In genomic region chr7:131805525-131806202, GRCm38 (mm10) we compare ENCODE assay signal across 24 mouse cellular contexts.
DNase-seq lines count a peak whose midpoint lies in the region; ATAC-seq lines count a peak whose summit lies in the region.
"Had no signal": no experiment of that assay in that cellular context is flagged by ENCODE, and none has a peak within 500 bp of the region (broad histone marks: within the 10 kb centered on the region; RNA-seq: fewer than 3 reads in every experiment).

No protein-coding gene starts in this region.

- 23% methylated on average over 9 of the region's 9 CpGs for WGBS in forebrain, embryonic 10.5 days
- WGBS in forebrain, embryonic 15.5 days: 7% methylated on average over 9 of the region's 9 CpGs
- 32% methylated on average over 9 of the region's 9 CpGs for WGBS in hindbrain, embryonic 12.5 days
- WGBS in hindbrain, embryonic 14.5 days: 23% methylated on average over 9 of the region's 9 CpGs

- H3K4me1 ChIP-seq in forebrain, embryonic 10.5 days: peaks cover 61% of the 10 kb centered on the region
- H3K4me1 ChIP-seq in forebrain, embryonic 15.5 days: no peaks in the 10 kb centered on the region
- H3K4me1 ChIP-seq in hindbrain, embryonic 12.5 days: peaks cover 14% of the 10 kb centered on the region
- H3K4me1 ChIP-seq in hindbrain, embryonic 14.5 days (replicated peaks; ENCODE audit: control insufficient read depth, insufficient read depth, low read length): peaks cover 10% of the 10 kb centered on the region
- H3K4me1 ChIP-seq: embryonic facial prominence, embryonic 13.5 days; liver, embryonic 12.5 days had no signal

- H3K4me2 ChIP-seq in forebrain, embryonic 15.5 days (replicated peaks): no peak overlapping the region
- no peak overlapping the region for H3K4me2 ChIP-seq in hindbrain, embryonic 12.5 days (replicated peaks)
- no peak overlapping the region for H3K4me2 ChIP-seq in hindbrain, embryonic 14.5 days (replicated peaks)
- H3K4me2 ChIP-seq: embryonic facial prominence, embryonic 13.5 days; limb, embryonic 13.5 days; liver, embryonic 12.5 days had no signal

- peaks cover 98% of the 10 kb centered on the region for H3K27me3 ChIP-seq in forebrain, embryonic 10.5 days (ENCODE audit: poor library complexity, severe bottlenecking)
- peaks cover 89% of the 10 kb centered on the region for H3K27me3 ChIP-seq in forebrain, embryonic 15.5 days
- peaks cover 43% of the 10 kb centered on the region for H3K27me3 ChIP-seq in hindbrain, embryonic 12.5 days
- H3K27me3 ChIP-seq in hindbrain, embryonic 14.5 days (ENCODE audit: control insufficient read depth, insufficient read depth, low read length): no peaks in the 10 kb centered on the region
- H3K27me3 ChIP-seq: liver, embryonic 12.5 days had no signal

- H3K36me3 ChIP-seq in forebrain, embryonic 10.5 days (replicated peaks): no peaks in the 10 kb centered on the region
- no peaks in the 10 kb centered on the region for H3K36me3 ChIP-seq in forebrain, embryonic 15.5 days
- no peaks in the 10 kb centered on the region for H3K36me3 ChIP-seq in hindbrain, embryonic 12.5 days
- no peaks in the 10 kb centered on the region for H3K36me3 ChIP-seq in hindbrain, embryonic 14.5 days (replicated peaks; ENCODE audit: control insufficient read depth, insufficient read depth)
- H3K36me3 ChIP-seq: embryonic facial prominence, embryonic 13.5 days; heart, embryonic 10.5 days; limb, embryonic 13.5 days; liver, embryonic 12.5 days had no signal

- H3K9ac ChIP-seq in forebrain, embryonic 15.5 days (replicated peaks): no peak overlapping the region
- H3K9ac ChIP-seq in hindbrain, embryonic 12.5 days: no peak overlapping the region
- H3K9ac ChIP-seq in hindbrain, embryonic 14.5 days: no peak overlapping the region
- H3K9ac ChIP-seq: embryonic facial prominence, embryonic 13.5 days; limb, embryonic 13.5 days; liver, embryonic 12.5 days had no signal

- DNase-seq in forebrain, embryonic 10.5 days (ENCODE audit: extremely low spot score, low spot score): peak; percentile 18
- no peak for DNase-seq in hindbrain, embryonic 14.5 days (ENCODE audit: low spot score)
- DNase-seq in retina, postnatal 1 day: peak; percentile 5
- no peak for DNase-seq in retina, embryonic 14.5 days (ENCODE audit: low spot score)
- no peak for DNase-seq in adipocyte (ENCODE audit: low spot score)
- DNase-seq: adrenal gland, postnatal 14 days; cerebellum, adult 9-11 months; gastrocnemius, adult 2 months; heart, postnatal 4 days; kidney, adult 18-20 months; layer of hippocampus, adult 9-11 months; lung, adult 18-20 months; lung, postnatal 14 days; thymus, adult 18-20 months; thymus, postnatal 36 days had no signal

- H3K4me3 ChIP-seq in forebrain, embryonic 10.5 days: no peak overlapping the region
- H3K4me3 ChIP-seq in forebrain, embryonic 15.5 days: no peak overlapping the region
- no peak overlapping the region for H3K4me3 ChIP-seq in hindbrain, embryonic 12.5 days
- no peak overlapping the region for H3K4me3 ChIP-seq in hindbrain, embryonic 14.5 days (replicated peaks; ENCODE audit: low read length)
- H3K4me3 ChIP-seq: embryonic facial prominence, embryonic 13.5 days; erythroblast, embryonic 14.5 days; gastrocnemius, adult 2 months; heart, embryonic 10.5 days; limb, embryonic 13.5 days; liver, embryonic 12.5 days had no signal

- no peak for ATAC-seq in forebrain, embryonic 15.5 days (replicated peaks)
- ATAC-seq in hindbrain, embryonic 12.5 days (ENCODE audit: low FRiP score): peak; percentile 63; the same call in 1 of the 2 replicates
- ATAC-seq in hindbrain, embryonic 14.5 days (ENCODE audit: low FRiP score): no peak
- ATAC-seq: inflammation-experienced regulatory T-cells, adult 6 months; liver, embryonic 12.5 days had no signal

- no peaks in the 10 kb centered on the region for H3K9me3 ChIP-seq in forebrain, embryonic 10.5 days
- H3K9me3 ChIP-seq in forebrain, embryonic 15.5 days: no peaks in the 10 kb centered on the region
- H3K9me3 ChIP-seq in hindbrain, embryonic 12.5 days (replicated peaks): no peaks in the 10 kb centered on the region
- no peaks in the 10 kb centered on the region for H3K9me3 ChIP-seq in hindbrain, embryonic 14.5 days (ENCODE audit: control insufficient read depth, low read length)
- H3K9me3 ChIP-seq: embryonic facial prominence, embryonic 13.5 days; heart, embryonic 10.5 days; limb, embryonic 13.5 days; liver, embryonic 12.5 days had no signal

- no peak overlapping the region for H3K27ac ChIP-seq in forebrain, embryonic 10.5 days
- H3K27ac ChIP-seq in forebrain, embryonic 15.5 days (replicated peaks): no peak overlapping the region
- no peak overlapping the region for H3K27ac ChIP-seq in hindbrain, embryonic 12.5 days
- H3K27ac ChIP-seq in hindbrain, embryonic 14.5 days: no peak overlapping the region
- H3K27ac ChIP-seq: embryonic facial prominence, embryonic 13.5 days; gastrocnemius, adult 2 months; heart, embryonic 10.5 days; kidney, postnatal 0 days; limb, embryonic 13.5 days; liver, embryonic 12.5 days had no signal

Comparison
In these comparisons a context has a peak if more than half of its experiments do, and no peak if none do; other contexts are left out.
1. DNase-seq: peak in forebrain, embryonic 10.5 days (single experiment) and retina, postnatal 1 day (single experiment); none in hindbrain, embryonic 14.5 days (single experiment), retina, embryonic 14.5 days (single experiment) and adipocyte (single experiment).